Mouse (Mus musculus) C2C12 (cell line): ENCODE measurements at regions not wholly inside any gene's neighbourhood (a gene's known extent, or its start where the extent isn't known, plus 50 kb on each side); places are given as distances from the start of the nearest gene placed in this dataset.

ENCODE experiments used
- CTCF ChIP-seq: IDR thresholded peaks from one replicate; pipeline ENCODE4 v1.5.1; 2011; ENCODE audit not compliant: control insufficient read depth, insufficient read depth, insufficient read length
- MAX ChIP-seq: IDR thresholded peaks from one replicate; pipeline ENCODE4 v1.6.1; 2011; ENCODE audit warnings: mild to moderate bottlenecking, control low read depth

- TF ChIP-seq MAX (no peak), CTCF (no peak)
These were observed 193.5 kb upstream of the Foxq1 start for GRCm38 (mm10) chr13:31362386-31362785.
